Mouse (Mus musculus) urinary bladder, postnatal 4 days (tissue): ENCODE results near the gene Pcsk4.
"Not testable (repeated sequence)": the region's sequence is repeated elsewhere in the genome, so short reads cannot be mapped to it uniquely, and the experiment has no call there.

Source experiments
- DNase-seq, 2 experiments: peaks; one replicate each; pipeline ENCODE4 v3.0.0; 2021 to 2022; ENCODE audit warnings: low spot score in 2 of 2

The Pcsk4 gene

DNA sequence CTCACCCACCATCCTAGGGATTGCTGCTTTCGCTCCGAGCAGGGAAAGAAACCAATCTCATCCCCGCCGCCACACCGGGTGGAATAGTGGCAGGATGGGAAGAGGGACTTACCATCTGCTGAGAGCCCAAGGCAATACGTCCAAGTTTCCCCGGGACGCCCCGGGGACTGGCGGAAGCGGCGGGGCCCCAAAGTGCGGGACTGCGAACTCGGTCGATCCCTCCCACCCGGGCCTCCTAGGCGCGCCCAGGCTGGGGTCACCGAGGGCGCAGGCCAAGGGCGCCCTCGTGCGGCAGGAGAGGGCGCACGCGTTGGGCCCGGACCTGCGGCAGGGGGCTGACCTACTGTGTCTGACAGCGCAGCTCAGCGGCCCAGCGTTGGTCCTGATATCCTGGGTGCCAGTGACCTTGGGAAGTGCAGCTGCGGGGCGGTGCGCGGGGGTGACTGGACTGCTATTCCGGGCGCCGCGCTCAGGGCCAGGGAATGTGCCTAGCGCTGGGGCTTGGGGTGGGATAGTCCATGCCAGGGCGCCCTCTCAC lies 19.0 kb upstream of the Pcsk4 start, which contains the start of gene Adamtsl5:
TSS of gene Adamtsl5 (minus strand) at position 169 of the 538 bp plus-strand sequence.
- peak; percentile 72 to 73 for DNase-seq

DNA sequence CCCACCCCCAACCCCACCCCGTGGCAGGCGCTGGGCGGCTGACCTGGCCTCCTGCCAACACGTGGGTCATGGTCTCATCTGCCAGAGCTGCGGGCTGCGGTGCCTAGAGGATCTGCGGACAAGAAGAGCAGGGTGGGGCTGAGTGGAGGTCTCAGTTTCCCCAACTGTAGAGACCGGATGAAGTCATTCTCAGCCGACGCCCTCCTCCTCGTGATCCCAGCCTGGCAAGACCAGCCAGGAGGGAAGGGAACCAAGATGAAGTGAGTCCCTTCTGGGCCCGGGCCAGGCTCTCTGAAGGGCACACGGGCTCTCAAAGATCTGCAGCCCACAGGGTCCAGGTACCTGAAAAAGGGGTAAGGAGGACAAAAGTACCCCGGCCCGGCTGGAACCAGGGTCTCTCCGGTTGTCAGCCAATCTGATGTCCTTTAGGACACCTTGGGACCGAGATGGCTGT lies 18.2 kb upstream of the Pcsk4 start:
- no peak for DNase-seq

DNA sequence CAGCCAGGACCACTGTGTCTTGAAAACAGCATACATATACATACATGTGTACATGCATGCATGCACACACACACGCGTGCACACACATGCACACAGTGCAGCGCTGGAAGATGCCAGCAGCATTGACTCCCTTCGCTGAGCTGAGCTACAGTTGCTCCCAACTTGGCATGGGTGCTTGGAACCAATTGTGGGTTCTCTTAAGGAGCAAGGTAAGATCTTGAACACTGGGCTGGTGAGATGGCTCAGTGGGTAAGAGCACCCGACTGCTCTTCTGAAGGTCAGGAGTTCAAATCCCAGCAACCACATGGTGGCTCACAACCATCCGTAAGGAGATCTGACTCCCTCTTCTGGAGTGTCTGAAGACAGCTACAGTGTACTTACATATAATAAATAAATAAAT lies 16.6 kb upstream of the Pcsk4 start:
- DNase-seq: not testable (repeated sequence)

DNA sequence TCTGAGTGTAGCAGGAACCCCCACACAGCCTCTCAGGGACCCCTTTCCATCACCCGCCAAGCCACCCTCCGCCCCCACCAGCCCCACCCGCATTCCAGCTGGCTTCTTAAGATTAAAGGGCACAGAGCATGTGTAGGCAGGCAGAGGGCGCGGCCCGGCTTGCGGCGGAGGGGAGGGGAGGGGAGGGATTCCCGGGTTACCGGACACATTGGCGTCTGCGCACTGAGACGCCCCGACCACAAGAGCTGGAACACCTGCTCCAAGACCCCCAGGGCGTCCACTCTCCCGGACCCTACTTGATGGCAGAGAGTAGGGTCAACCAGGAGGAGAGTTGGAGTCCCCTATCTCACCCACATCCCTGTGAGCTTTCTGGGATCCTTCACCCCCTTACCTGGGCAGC lies 15.8 kb upstream of the Pcsk4 start:
- DNase-seq: no peak

GRCm38 (mm10) chr10:80344131-80344661 lies 14.9 kb upstream of the Pcsk4 start:
- DNase-seq: no peak

GRCm38 (mm10) chr10:80343425-80343895 lies 14.2 kb upstream of the Pcsk4 start:
- DNase-seq: no peak

- peak in 1 of 2 experiments; percentile 51 for DNase-seq
Measured at GRCm38 (mm10) chr10:80342749-80343424, 13.6 kb upstream of the Pcsk4 start.

- DNase-seq: no peak
Measured at GRCm38 (mm10) chr10:80342305-80342748, 13.0 kb upstream of the Pcsk4 start.

- DNase-seq: no peak
Measured at GRCm38 (mm10) chr10:80341491-80342304, 12.4 kb upstream of the Pcsk4 start.

- no peak for DNase-seq
Measured at GRCm38 (mm10) chr10:80341026-80341425, 11.7 kb upstream of the Pcsk4 start.

GRCm38 (mm10) chr10:80339941-80340750 lies 10.8 kb upstream of the Pcsk4 start:
- peak; percentile 72 to 89 for DNase-seq

- no peak for DNase-seq
Measured at GRCm38 (mm10) chr10:80336263-80336662, 7.0 kb upstream of the Pcsk4 start.

- DNase-seq: no peak
Measured at GRCm38 (mm10) chr10:80332525-80332989, 3.3 kb upstream of the Pcsk4 start.

GRCm38 (mm10) chr10:80331636-80332524 lies 2.6 kb upstream of the Pcsk4 start:
- DNase-seq: no peak

DNA sequence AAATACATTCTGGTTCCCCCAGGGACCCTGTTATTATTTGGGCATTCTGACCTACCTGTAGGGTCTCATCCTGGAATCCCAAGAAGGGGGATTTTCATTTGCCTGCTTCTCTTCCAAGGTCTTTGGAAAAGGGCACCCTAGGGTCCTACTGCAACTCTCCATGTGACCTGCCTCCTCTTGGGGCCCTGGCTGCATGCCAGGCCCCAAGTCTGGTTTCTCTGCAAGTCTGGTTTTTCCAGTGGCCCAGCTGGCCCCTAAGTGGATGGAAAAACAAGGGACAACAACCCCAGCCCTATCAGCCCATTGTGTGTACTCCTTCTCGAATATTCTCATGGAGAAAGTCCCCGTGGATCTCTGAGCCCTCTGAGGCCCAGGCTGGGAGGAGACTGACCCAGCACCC lies 1.6 kb upstream of the Pcsk4 start:
- DNase-seq: no peak

GRCm38 (mm10) chr10:80330084-80330483 lies 786 bp upstream of the Pcsk4 start:
- no peak for DNase-seq

- no peak for DNase-seq
Measured at GRCm38 (mm10) chr10:80325045-80325444, 4.3 kb downstream of the Pcsk4 start.

DNA sequence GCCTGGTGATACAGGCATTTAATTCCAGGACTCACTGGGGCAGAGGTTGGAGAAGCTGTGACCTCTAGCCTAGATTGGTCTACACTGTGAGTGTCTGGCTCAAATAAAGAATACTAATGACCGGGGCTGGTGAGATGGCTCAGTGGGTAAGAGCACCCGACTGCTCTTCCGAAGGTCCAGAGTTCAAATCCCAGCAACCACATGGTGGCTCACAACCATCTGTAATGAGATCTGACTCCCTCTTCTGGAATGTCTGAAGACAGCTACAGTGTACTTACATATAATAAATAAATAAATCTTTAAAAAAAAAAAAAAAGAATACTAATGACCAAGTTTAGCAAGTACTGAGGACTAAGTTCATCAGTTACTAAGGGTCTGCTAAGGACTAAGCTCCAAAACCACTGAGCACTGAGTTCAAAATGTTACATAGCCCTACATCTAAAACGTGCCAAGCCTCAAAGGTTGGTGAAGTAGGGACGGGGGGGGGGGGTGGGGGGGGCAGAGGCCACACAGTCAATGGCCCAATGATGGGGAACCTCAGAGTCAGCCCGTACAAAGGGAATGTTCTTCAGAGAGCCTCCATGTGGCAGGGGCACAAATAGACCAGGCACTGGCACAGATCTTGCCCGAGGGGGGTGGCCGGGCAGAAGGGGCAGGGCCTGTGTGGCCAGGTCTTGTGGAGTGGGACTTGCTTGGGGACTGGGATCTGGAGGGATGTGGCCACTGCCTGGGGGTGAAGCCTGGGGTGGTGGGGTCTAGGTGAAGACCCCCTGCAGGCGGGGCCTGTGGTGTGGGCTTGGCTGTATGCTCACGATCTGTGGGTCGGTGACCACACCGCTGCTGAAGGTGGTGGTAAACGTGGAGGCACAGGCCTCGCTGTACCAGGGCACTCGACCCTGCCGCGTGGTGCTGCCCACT lies 4.9 kb downstream of the Pcsk4 start:
- no peak for DNase-seq
